Mouse (Mus musculus) forebrain, embryonic 10.5 days (tissue): ENCODE results near the gene Marc2. TPM values are rescaled to one million over a fixed set of nuclear protein-coding genes. Genes with fewer than 3 reads are reported as not detected.
A peak's percentile ranks its signal among the peaks of the same experiment; 100 is the strongest.

Experiments used
- DNase-seq: peaks from one replicate; pipeline ENCODE4 v3.0.0-alpha.2; 2017; ENCODE audit warnings: low spot score; ENCODE audit errors: extremely low spot score
- H3K27ac ChIP-seq: fragments of 300-500 bp; sonication (generic); 2 replicates; pipeline ENCODE4 v1.5.1; 2016; ENCODE audit warnings: mild to moderate bottlenecking
- H3K27me3 ChIP-seq: fragments of 300-500 bp; sonication (generic); 2 replicates; pipeline ENCODE4 v1.6.1; 2016; ENCODE audit warnings: mild to moderate bottlenecking; ENCODE audit not compliant: poor library complexity, severe bottlenecking
- H3K36me3 ChIP-seq: fragments of 300-500 bp; sonication (generic); replicated peaks from 2 replicates; pipeline ENCODE4 v1.6.1; 2016; ENCODE audit warnings: mild to moderate bottlenecking, moderate library complexity
- H3K4me1 ChIP-seq: fragments of 300-500 bp; sonication (generic); 2 replicates; pipeline ENCODE4 v1.6.1; 2016
- H3K4me3 ChIP-seq: fragments of 300-500 bp; sonication (generic); 2 replicates; pipeline ENCODE4 v1.5.1; 2016; ENCODE audit warnings: mild to moderate bottlenecking, moderate library complexity
- H3K9me3 ChIP-seq: fragments of 300-500 bp; sonication (generic); 2 replicates; pipeline ENCODE4 v1.6.1; 2016; ENCODE audit warnings: mild to moderate bottlenecking, moderate library complexity
- WGBS: fragments of 180-500 bp; shearing (Covaris S2); methylation state at CpG from one replicate; pipeline ENCODE4 v1.1.7; 2016; 5-methylcytosine and 5-hydroxymethylcytosine counted together
- polyA plus RNA-seq: library from polyadenylated mRNA; unstranded; fragments of >200 nt; fragmentation: Nextera tagmentation; extraction: Ambion mirVana; gene quantifications from 2 replicates; pipeline ENCODE4 v1.2.1, GENCODE M21; 2016

The Marc2 gene
- polyA plus RNA-seq, 1 experiment from 2014 or later, result 82.6 TPM

DNA sequence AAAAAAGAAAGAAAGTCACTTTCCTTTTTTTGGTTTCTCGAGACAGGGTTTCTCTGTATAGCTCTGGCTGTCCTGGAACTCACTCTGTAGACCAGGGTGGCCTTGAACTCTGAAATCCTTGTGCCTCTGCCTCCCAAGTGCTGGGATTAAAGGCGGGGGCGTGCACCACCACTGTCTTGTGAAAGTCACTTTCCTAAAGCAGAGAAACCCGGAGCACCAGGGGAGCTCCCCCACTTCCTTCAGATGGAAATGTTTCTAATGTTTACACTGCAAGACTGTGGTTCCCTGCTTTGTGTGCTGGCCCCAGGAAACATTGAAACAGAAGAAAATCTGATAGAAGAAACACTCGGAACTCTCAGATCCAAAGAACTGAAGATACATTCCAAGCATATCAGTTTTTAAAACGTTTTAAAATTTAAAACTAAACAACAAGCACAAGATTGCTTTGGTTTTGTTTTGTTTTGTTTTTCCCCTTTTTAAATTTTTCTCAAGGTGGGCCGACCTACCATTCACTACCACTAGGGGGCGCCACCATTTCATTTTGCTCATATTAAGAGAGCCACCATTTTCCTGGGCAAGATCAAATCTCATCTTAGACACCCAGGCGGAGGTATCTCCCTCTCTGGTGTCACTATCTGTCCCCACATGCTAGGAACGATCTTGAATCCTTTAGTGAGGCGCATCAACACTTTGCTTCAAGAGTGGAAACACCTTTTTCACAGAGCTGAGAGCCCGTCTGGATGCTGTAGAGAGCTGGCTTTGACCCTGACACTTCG lies 59.7 kb downstream of the Marc2 start:
- no peaks in the 10 kb centered on the region for H3K36me3 ChIP-seq
- no peaks in the 10 kb centered on the region for H3K9me3 ChIP-seq
- no peak overlapping the region for H3K27ac ChIP-seq
- H3K4me1 ChIP-seq, result no peaks in the 10 kb centered on the region
- WGBS, result 72% methylated on average over 13 of the region's 13 CpGs
- no peak overlapping the region for H3K4me3 ChIP-seq
- H3K27me3 ChIP-seq, result no peaks in the 10 kb centered on the region
- no peak for DNase-seq

DNA sequence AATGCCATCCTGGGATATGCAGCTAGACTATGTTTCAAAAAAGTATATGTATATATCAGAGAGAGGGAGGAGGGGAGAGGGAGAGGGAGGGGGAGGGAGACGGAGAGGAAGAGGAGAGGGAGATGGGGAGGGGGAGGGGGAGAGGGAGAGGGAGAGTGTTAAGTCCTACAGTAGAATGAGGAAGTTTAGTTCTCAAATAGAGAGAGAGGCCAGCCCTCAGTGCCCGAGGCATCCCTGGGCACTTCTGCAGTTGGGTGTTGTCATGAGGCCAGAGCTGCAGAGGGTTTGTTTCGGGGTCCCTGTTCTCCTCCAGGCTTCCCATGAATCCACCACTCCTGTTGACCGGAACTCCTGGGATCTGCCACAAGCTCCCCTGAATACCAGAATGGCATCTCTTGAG lies 62.6 kb downstream of the Marc2 start:
- no peak overlapping the region for H3K27ac ChIP-seq
- H3K27me3 ChIP-seq, result no peaks in the 10 kb centered on the region
- H3K36me3 ChIP-seq, result no peaks in the 10 kb centered on the region
- H3K9me3 ChIP-seq, result no peaks in the 10 kb centered on the region
- no peaks in the 10 kb centered on the region for H3K4me1 ChIP-seq
- no peak overlapping the region for H3K4me3 ChIP-seq
- WGBS, result 83% methylated on average over 4 of the region's 4 CpGs
- DNase-seq, result no peak

GRCm38 (mm10) chr1:184782161-184782513 lies 64.1 kb downstream of the Marc2 start:
- no peak for DNase-seq
- WGBS, result 88% methylated on average over 14 of the region's 14 CpGs

GRCm38 (mm10) chr1:184781286-184782160 lies 64.7 kb downstream of the Marc2 start:
- Histone ChIP-seq H3K4me3 (no peak overlapping the region), H3K27me3 (0 out of 2 replicates have a peak, but pooled peaks cover 2% of the 10 kb centered on the region), H3K36me3 (no peaks in the 10 kb centered on the region), H3K9me3 (no peaks in the 10 kb centered on the region), H3K27ac (no peak overlapping the region), H3K4me1 (peaks cover 4% of the 10 kb centered on the region)
- 85% methylated on average over 10 of the region's 10 CpGs for WGBS
- DNase-seq, result no peak

More at GRCm38 (mm10) chr1:184782161-184782513, 64.1 kb downstream of the Marc2 start:
- H3K4me3 ChIP-seq, result no peak overlapping the region
- no peak overlapping the region for H3K27ac ChIP-seq
- H3K36me3 ChIP-seq, result no peaks in the 10 kb centered on the region
- no peaks in the 10 kb centered on the region for H3K27me3 ChIP-seq
- H3K4me1 ChIP-seq, result peaks cover 1% of the 10 kb centered on the region
- H3K9me3 ChIP-seq, result no peaks in the 10 kb centered on the region

DNA sequence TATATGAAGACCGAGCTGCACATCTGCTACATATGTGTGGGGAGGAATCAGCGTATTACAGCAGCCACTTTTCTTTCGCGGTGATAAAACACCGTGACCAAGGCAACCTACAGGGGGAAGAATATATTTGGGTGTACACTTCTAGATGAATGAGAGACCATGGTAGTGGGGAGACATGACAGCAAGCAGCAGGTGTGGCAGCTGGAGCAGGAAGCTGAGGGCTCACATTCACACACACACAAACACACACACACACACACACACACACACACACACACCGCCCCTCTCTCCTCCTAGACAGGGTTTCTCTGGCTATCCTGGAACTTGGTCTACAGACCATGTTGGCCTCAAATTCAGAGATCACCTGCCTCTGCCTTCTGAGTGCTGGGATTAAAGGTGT lies 68.1 kb downstream of the Marc2 start:
- Histone ChIP-seq H3K4me3 (no peak overlapping the region), H3K27me3 (0 out of 2 replicates have a peak, but pooled peaks cover 5% of the 10 kb centered on the region), H3K36me3 (no peaks in the 10 kb centered on the region), H3K4me1 (peaks cover 4% of the 10 kb centered on the region), H3K27ac (no peak overlapping the region), H3K9me3 (no peaks in the 10 kb centered on the region)
- DNase-seq, result no peak
- WGBS, result 95% methylated on average over 6 of the region's 6 CpGs

DNA sequence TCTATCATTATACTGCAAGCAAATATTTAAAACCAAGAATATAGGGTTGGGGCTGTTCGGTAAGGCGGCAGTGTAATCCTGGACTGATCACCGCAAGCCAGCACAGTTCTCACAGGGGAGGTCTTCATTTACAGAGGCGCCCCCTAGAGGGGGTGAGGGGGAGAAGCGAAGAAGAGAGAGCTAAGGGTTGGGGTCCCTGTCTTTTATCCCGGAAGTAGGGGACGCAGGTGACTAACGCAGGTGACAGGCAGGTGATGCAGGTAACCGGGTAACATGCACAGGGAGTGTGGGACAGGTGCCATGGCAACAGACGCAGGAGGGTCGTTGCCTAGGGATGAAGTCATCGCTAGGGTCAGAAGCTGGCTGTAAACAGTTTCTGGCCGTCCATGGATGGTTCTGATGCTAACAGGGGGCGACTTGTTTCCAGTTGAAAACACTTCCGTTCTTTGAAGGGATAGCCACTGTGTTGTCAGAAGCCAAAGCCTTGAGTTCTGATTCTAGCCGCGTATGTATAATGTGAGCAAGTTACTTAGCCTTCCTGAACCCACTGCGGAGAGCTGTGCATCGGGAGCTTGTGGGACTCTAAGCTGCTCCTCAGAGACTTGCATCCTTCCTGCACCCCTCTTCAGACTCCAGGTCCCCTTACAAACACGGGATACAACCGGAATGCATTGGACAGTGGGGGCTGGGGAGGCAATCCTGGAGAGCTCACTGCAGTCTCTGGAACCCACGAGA lies 69.0 kb downstream of the Marc2 start:
- 30% methylated on average over 22 of the region's 22 CpGs for WGBS
- no peak overlapping the region for H3K4me3 ChIP-seq
- no peak overlapping the region for H3K27ac ChIP-seq
- H3K9me3 ChIP-seq, result no peaks in the 10 kb centered on the region
- H3K36me3 ChIP-seq, result no peaks in the 10 kb centered on the region
- H3K4me1 ChIP-seq, result peaks cover 4% of the 10 kb centered on the region
- DNase-seq, result no peak
- 0 out of 2 replicates have a peak, but pooled peaks cover 5% of the 10 kb centered on the region for H3K27me3 ChIP-seq

DNA sequence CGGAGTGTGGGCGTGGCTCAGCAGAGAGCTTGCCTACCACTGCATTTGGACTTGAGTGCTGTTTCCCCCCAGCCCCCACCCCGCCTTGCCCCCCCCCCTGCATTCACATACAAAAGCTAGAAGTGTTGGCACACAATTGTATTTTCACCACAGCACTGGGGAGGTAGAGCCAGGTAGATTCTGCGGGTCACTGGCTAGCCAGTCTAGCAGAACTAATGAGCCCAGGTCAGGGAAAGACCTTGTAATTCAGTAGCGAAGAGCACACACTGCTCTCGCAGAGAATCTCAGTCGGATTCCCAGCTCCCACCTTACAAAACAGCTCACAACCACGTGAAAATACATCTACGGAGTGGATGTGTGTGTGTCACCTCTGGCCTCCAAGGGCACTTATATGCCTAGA lies 71.0 kb downstream of the Marc2 start:
- Histone ChIP-seq H3K27me3 (peaks cover 17% of the 10 kb centered on the region), H3K9me3 (no peaks in the 10 kb centered on the region), H3K27ac (no peak overlapping the region), H3K36me3 (no peaks in the 10 kb centered on the region), H3K4me3 (no peak overlapping the region), H3K4me1 (peaks cover 13% of the 10 kb centered on the region)
- WGBS, result 56% methylated on average over 9 of the region's 9 CpGs
- DNase-seq, result no peak

DNA sequence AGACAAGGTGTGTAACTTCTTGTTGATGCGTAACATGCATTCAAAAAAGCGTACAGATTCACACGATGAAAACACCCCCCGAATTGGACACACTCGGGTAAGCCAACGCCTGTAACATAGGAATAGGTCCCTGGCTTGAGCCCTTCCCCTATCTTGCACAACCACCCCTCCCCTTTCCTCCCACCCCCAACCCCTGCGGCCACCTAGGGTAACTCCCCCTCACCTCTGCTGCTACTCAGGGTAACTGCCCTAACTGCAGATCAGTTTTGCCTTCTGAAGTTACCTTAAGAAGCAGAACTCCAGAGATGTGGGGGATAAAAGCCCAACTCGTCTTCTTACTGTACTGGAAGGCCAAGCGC lies 74.4 kb downstream of the Marc2 start:
- DNase-seq, result no peak
- peak overlapping the region; percentile 24 for H3K4me3 ChIP-seq
- 13% methylated on average over 9 of the region's 9 CpGs for WGBS
- peaks cover 10% of the 10 kb centered on the region for H3K4me1 ChIP-seq
- H3K27ac ChIP-seq, result no peak overlapping the region
- peaks cover 19% of the 10 kb centered on the region for H3K27me3 ChIP-seq
- no peaks in the 10 kb centered on the region for H3K36me3 ChIP-seq
- H3K9me3 ChIP-seq, result no peaks in the 10 kb centered on the region

- DNase-seq, result peak; percentile 80
- no peaks in the 10 kb centered on the region for H3K36me3 ChIP-seq
- 27% methylated on average over 18 of the region's 18 CpGs for WGBS
- H3K27ac ChIP-seq, result no peak overlapping the region
- peaks cover 15% of the 10 kb centered on the region for H3K27me3 ChIP-seq
- peaks cover 10% of the 10 kb centered on the region for H3K4me1 ChIP-seq
- no peaks in the 10 kb centered on the region for H3K9me3 ChIP-seq
- H3K4me3 ChIP-seq, result peak overlapping the region; percentile 24; the same call in 1 of the 2 replicates
These were observed 74.9 kb downstream of the Marc2 start for GRCm38 (mm10) chr1:184771202-184771890.

DNA sequence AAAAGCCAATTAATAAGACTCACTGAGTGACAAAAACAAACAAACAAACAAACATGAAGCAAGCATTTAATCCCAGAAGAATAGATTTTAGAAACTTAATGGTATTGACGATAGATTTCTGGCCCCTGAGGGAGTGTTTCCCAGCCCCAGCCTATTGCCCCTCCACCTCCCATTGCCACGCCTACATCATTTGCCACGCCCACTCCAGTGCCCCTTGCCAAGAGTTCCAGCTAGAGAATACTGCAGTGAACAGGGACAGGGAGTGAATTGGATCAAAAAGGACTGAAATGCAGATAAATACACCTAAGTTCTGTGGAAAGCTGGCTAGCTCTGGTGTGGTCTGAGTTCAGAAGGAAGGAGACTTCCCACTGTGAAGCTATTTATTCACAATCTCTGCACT lies 82.4 kb downstream of the Marc2 start:
- Histone ChIP-seq H3K27me3 (no peaks in the 10 kb centered on the region), H3K9me3 (no peaks in the 10 kb centered on the region), H3K4me1 (no peaks in the 10 kb centered on the region), H3K27ac (no peak overlapping the region), H3K36me3 (no peaks in the 10 kb centered on the region), H3K4me3 (no peak overlapping the region)
- 52% methylated on average over 3 of the region's 3 CpGs for WGBS
- DNase-seq, result no peak
